13 mouse cellular contexts compared by ENCODE assay signal in the genomic region with DNA sequence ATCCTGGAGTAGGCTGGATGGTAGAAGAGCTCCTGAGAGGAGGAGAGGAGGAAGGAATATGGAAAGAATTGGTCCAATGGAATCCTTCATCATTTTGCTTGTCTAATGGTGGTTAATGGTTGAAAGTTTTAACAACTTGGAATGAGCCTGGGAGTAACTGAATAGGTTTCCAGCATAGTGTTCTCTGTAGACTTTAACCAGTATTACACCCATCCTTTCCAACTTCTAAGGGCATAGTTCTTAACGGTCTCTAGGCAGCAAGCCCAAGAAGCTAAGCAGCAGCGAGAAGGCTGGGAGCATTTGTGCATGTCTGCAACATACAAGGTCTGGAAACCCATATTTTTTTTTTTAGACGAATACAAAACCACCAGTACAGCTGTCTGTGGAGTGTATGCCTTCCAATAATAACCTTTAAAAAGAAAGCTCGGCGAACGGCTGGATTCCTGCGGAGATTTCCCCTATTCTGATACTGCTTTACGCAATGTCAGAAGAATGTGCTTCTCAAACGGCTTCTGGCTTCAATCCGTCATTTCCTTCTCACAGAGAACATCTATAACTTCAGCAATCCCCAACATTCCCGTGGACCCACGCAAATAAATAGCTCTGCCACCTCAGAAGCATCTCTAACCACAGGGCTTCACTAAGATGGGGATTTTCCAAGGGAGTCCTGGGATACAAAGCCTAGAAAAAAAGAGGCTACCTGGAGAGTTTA. TPM values are rescaled to one million over a fixed set of nuclear protein-coding genes. Genes with fewer than 3 reads are reported as not detected.
DNase-seq lines count a peak whose midpoint lies in the region; ATAC-seq and TF ChIP-seq lines count a peak whose summit lies in the region.
"Had no signal": no experiment of that assay in that cellular context is flagged by ENCODE, and none has a peak within 500 bp of the region (broad histone marks: within the 10 kb centered on the region; RNA-seq: fewer than 3 reads in every experiment).

No protein-coding gene starts in this region.

- DNase-seq in embryonic facial prominence, embryonic 10.5 days (ENCODE audit: low spot score), result no peak
- peak; percentile 9 for DNase-seq in lung, adult 2 months
- no peak for DNase-seq in lung, postnatal 4 days
- DNase-seq in cerebellum, postnatal 14 days, result no peak
- DNase-seq in right cerebral cortex, postnatal 4 days, result no peak
- DNase-seq: adrenal gland, adult 8-10 months; cerebellum, adult 9-10 months had no signal

- H3K9me3 ChIP-seq in embryonic facial prominence, embryonic 13.5 days, result no peaks in the 10 kb centered on the region
- H3K9me3 ChIP-seq in embryonic facial prominence, embryonic 10.5 days, result no peaks in the 10 kb centered on the region
- no peaks in the 10 kb centered on the region for H3K9me3 ChIP-seq in intestine, embryonic 16.5 days (ENCODE audit: control insufficient read depth, low read length)

- 72% methylated on average over 12 of the region's 12 CpGs for WGBS in embryonic facial prominence, embryonic 13.5 days
- 89% methylated on average over 12 of the region's 12 CpGs for WGBS in embryonic facial prominence, embryonic 10.5 days
- WGBS in lung, adult 2 months, result 56% methylated on average over 12 of the region's 12 CpGs
- WGBS in intestine, embryonic 16.5 days, result 55% methylated on average over 12 of the region's 12 CpGs
- 23% methylated on average over 12 of the region's 12 CpGs for WGBS in olfactory bulb, adult 2 months

- no peak for TF ChIP-seq CTCF in lung, adult 2 months (IDR thresholded peaks at IDR 0.05; ENCODE audit: insufficient read depth, low read length)
- no peak for TF ChIP-seq CTCF in olfactory bulb, adult 2 months (IDR thresholded peaks at IDR 0.05; ENCODE audit: insufficient read depth, low read depth, low read length)

- no peak overlapping the region for H3K4me3 ChIP-seq in embryonic facial prominence, embryonic 13.5 days
- H3K4me3 ChIP-seq in embryonic facial prominence, embryonic 10.5 days, result no peak overlapping the region
- H3K4me3 ChIP-seq in lung, adult 2 months (replicated peaks; ENCODE audit: extremely low read depth, low read depth, low read length), result no peak overlapping the region
- peak overlapping the region; percentile 72 for H3K4me3 ChIP-seq in intestine, embryonic 16.5 days (ENCODE audit: low read length)
- peak overlapping the region; percentile 13; the same call in 1 of the 2 replicates for H3K4me3 ChIP-seq in olfactory bulb, adult 2 months (ENCODE audit: insufficient read depth, low read depth, low read length)

- no peak overlapping the region for H3K9ac ChIP-seq in embryonic facial prominence, embryonic 13.5 days
- H3K9ac ChIP-seq in intestine, embryonic 16.5 days (ENCODE audit: low read depth, low read length), result no peak overlapping the region
- H3K9ac ChIP-seq: hindbrain, embryonic 14.5 days had no signal

- no peak overlapping the region for H3K27ac ChIP-seq in embryonic facial prominence, embryonic 13.5 days
- H3K27ac ChIP-seq in embryonic facial prominence, embryonic 10.5 days (replicated peaks), result no peak overlapping the region
- H3K27ac ChIP-seq in intestine, embryonic 16.5 days (ENCODE audit: low read length), result peak overlapping the region; percentile 4; the same call in 1 of the 2 replicates
- H3K27ac ChIP-seq in olfactory bulb, adult 2 months (ENCODE audit: insufficient read depth, low read depth, low read length), result peak overlapping the region; percentile 32
- H3K27ac ChIP-seq: hindbrain, embryonic 14.5 days had no signal

- TF ChIP-seq POLR2A in lung, adult 2 months (IDR thresholded peaks at IDR 0.05; ENCODE audit: borderline replicate concordance, extremely low read depth, low read depth, low read length), result no peak
- TF ChIP-seq POLR2A in olfactory bulb, adult 2 months (IDR thresholded peaks at IDR 0.05; ENCODE audit: insufficient read depth, low read depth, low read length), result no peak

- no peak for ATAC-seq in embryonic facial prominence, embryonic 13.5 days (ENCODE audit: insufficient number of reproducible peaks, insufficient read depth, low FRiP score, low TSS enrichment, low read depth)
- ATAC-seq in intestine, embryonic 16.5 days, result no peak
- ATAC-seq: forebrain, embryonic 16.5 days had no signal

- H3K36me3 ChIP-seq in embryonic facial prominence, embryonic 13.5 days, result no peaks in the 10 kb centered on the region
- no peaks in the 10 kb centered on the region for H3K36me3 ChIP-seq in embryonic facial prominence, embryonic 10.5 days (replicated peaks)
- no peaks in the 10 kb centered on the region for H3K36me3 ChIP-seq in intestine, embryonic 16.5 days (ENCODE audit: control insufficient read depth, insufficient read depth, low read length)
- H3K36me3 ChIP-seq: G1E had no signal

- H3K4me2 ChIP-seq in embryonic facial prominence, embryonic 13.5 days, result peak overlapping the region; percentile 75; the same call in 1 of the 2 replicates
- peak overlapping the region; percentile 71 for H3K4me2 ChIP-seq in intestine, embryonic 16.5 days (ENCODE audit: low read depth, low read length)

- 0 out of 2 replicates have a peak, but pooled peaks cover 7% of the 10 kb centered on the region for H3K4me1 ChIP-seq in embryonic facial prominence, embryonic 13.5 days
- H3K4me1 ChIP-seq in embryonic facial prominence, embryonic 10.5 days, result peaks cover 13% of the 10 kb centered on the region
- peaks cover 9% of the 10 kb centered on the region for H3K4me1 ChIP-seq in lung, adult 2 months (ENCODE audit: control insufficient read depth, insufficient read depth, low read length)
- peaks cover 12% of the 10 kb centered on the region for H3K4me1 ChIP-seq in intestine, embryonic 16.5 days (ENCODE audit: control insufficient read depth, insufficient read depth, low read length)
- H3K4me1 ChIP-seq in olfactory bulb, adult 2 months (ENCODE audit: control insufficient read depth, insufficient read depth, low read length), result no peaks in the 10 kb centered on the region; the same call in 1 of the 2 replicates

- H3K27me3 ChIP-seq in embryonic facial prominence, embryonic 13.5 days, result no peaks in the 10 kb centered on the region
- 0 out of 2 replicates have a peak, but pooled peaks cover 3% of the 10 kb centered on the region for H3K27me3 ChIP-seq in embryonic facial prominence, embryonic 10.5 days (replicated peaks; ENCODE audit: low read depth, poor library complexity, severe bottlenecking)
- no peaks in the 10 kb centered on the region for H3K27me3 ChIP-seq in intestine, embryonic 16.5 days (replicated peaks; ENCODE audit: control insufficient read depth, insufficient read depth, low read length)

RNA-seq across cellular contexts. Expression of a gene that starts 1.9 kb away (rescaled TPM):
- polyA plus RNA-seq in embryonic facial prominence, embryonic 13.5 days (2015; fragmentation: Nextera tagmentation; extraction: Ambion mirVana), result 21.3 and 24.0 TPM in 2 replicates
- 13.5 and 14.1 TPM in 2 replicates for polyA plus RNA-seq in embryonic facial prominence, embryonic 10.5 days (2016; fragmentation: Nextera tagmentation; extraction: Ambion mirVana)
- 22.3 and 22.5 TPM in 2 replicates for polyA plus RNA-seq in lung, adult 2 months (2012; rRNA removed)
- polyA plus RNA-seq in intestine, embryonic 16.5 days (2015; fragmentation: Nextera tagmentation; extraction: Ambion mirVana), result 85.6 and 88.5 TPM in 2 replicates
- not detected in 2 replicates for polyA plus RNA-seq in olfactory bulb, adult 2 months (2012; ENCODE audit: insufficient read depth, insufficient read length, low replicate concordance, missing spikeins)
- polyA plus RNA-seq: G1E had no signal

Comparison
In these comparisons a context has a peak if more than half of its experiments do, and no peak if none do; other contexts are left out.
1. H3K27ac ChIP-seq: peak in intestine, embryonic 16.5 days (single experiment) and olfactory bulb, adult 2 months (single experiment); none in embryonic facial prominence, embryonic 13.5 days (single experiment) and embryonic facial prominence, embryonic 10.5 days (single experiment).
2. H3K4me3 ChIP-seq: peak in intestine, embryonic 16.5 days (single experiment) and olfactory bulb, adult 2 months (single experiment); none in embryonic facial prominence, embryonic 13.5 days (single experiment), embryonic facial prominence, embryonic 10.5 days (single experiment) and lung, adult 2 months (single experiment).
3. RNA of a gene that starts 1.9 kb away (polyA plus RNA-seq): 85.6 to 88.5 TPM in intestine, embryonic 16.5 days, 21.3 to 24.0 TPM in embryonic facial prominence, embryonic 13.5 days, 22.3 to 22.5 TPM in lung, adult 2 months and 13.5 to 14.1 TPM in embryonic facial prominence, embryonic 10.5 days; not detected in olfactory bulb, adult 2 months; every median in the first group is over 10 times any median in the second.